In the genomic region with DNA sequence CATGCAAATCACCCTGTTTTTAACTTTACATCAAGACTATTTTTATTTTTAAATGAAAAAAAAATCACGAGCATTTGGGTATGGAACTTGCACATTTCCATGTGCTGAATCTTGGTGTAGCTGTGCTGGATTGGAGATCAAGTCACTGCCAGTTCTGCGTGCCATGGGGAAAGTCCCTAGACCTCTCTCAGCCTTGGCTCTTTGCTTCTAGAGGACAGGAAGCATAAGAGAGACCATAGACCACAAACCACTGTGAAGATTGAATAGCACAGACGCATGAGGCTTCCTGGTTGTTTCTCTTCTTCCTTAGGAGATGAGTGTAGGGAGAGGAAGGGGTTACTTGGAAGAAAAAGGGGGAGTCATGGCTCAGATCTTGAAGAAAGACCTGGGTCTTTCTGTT, we compare ENCODE assay signal across 17 mouse cellular contexts.
"Had no signal": no experiment of that assay in that cellular context is flagged by ENCODE, and none has a peak within 500 bp of the region (broad histone marks: within the 10 kb centered on the region; RNA-seq: fewer than 3 reads in every experiment).

No protein-coding gene starts in this region.

- H3K4me3 ChIP-seq: layer of hippocampus, adult 2 months; limb, embryonic 12.5 days; limb, embryonic 15.5 days; midbrain, embryonic 13.5 days had no signal

- ATAC-seq: liver, postnatal 0 days; lung, postnatal 0 days had no signal

- DNase-seq: kidney, adult 9 months; kidney, postnatal 25 days; layer of hippocampus, adult 9-11 months; left cerebral cortex, postnatal 4 days; liver, postnatal 0 days; lung, embryonic 14.5 days; thymus, adult 2 months; thymus, postnatal 14 days; thymus, postnatal 4 days had no signal

- H3K4me1 ChIP-seq: limb, embryonic 12.5 days; limb, embryonic 15.5 days had no signal

- H3K27ac ChIP-seq: layer of hippocampus, adult 2 months; limb, embryonic 12.5 days; limb, embryonic 15.5 days; liver, embryonic 14.5 days; macrophage; midbrain, embryonic 13.5 days; stomach, postnatal 0 days had no signal
